Mouse (Mus musculus): ENCODE measurements around the gene Rai14.

The Rai14 gene

GRCm38 (mm10) chr15:10720671-10721070 is 6.2 kb upstream of the Rai14 start:
- DNase-seq (ENCODE audit: low spot score), result no peak

GRCm38 (mm10) chr15:10720188-10720587 is 5.8 kb upstream of the Rai14 start:
- no peak for DNase-seq (ENCODE audit: low spot score)

- DNase-seq (ENCODE audit: low spot score), result no peak
Measured at GRCm38 (mm10) chr15:10719511-10719910, 5.1 kb upstream of the Rai14 start.

GRCm38 (mm10) chr15:10718763-10719162 is 4.3 kb upstream of the Rai14 start:
- no peak for DNase-seq (ENCODE audit: low spot score)

GRCm38 (mm10) chr15:10717284-10717683 is 2.9 kb upstream of the Rai14 start:
- DNase-seq (ENCODE audit: low spot score), result no peak

GRCm38 (mm10) chr15:10715966-10716365 is 1.5 kb upstream of the Rai14 start:
- no peak for DNase-seq (ENCODE audit: low spot score)

- no peak for DNase-seq (ENCODE audit: low spot score)
Measured at GRCm38 (mm10) chr15:10715139-10715505, 698 bp upstream of the Rai14 start.

- DNase-seq (ENCODE audit: low spot score), result no peak
Measured at GRCm38 (mm10) chr15:10713626-10714316, 653 bp downstream of the Rai14 start.

- no peak for DNase-seq (ENCODE audit: low spot score)
Measured at GRCm38 (mm10) chr15:10713181-10713625, 1.2 kb downstream of the Rai14 start.

GRCm38 (mm10) chr15:10712288-10712687 is 2.1 kb downstream of the Rai14 start:
- DNase-seq (ENCODE audit: low spot score), result no peak

- DNase-seq (ENCODE audit: low spot score), result no peak
Measured at GRCm38 (mm10) chr15:10711231-10711630, 3.2 kb downstream of the Rai14 start.

- DNase-seq (ENCODE audit: low spot score), result no peak
Measured at GRCm38 (mm10) chr15:10708591-10709272, 5.7 kb downstream of the Rai14 start.

- no peak for DNase-seq (ENCODE audit: low spot score)
Measured at GRCm38 (mm10) chr15:10707109-10707508, 7.3 kb downstream of the Rai14 start.

- DNase-seq (ENCODE audit: low spot score), result no peak
Measured at GRCm38 (mm10) chr15:10706414-10706813, 8.0 kb downstream of the Rai14 start.

- DNase-seq (ENCODE audit: low spot score), result no peak
Measured at GRCm38 (mm10) chr15:10705752-10706151, 8.7 kb downstream of the Rai14 start.

- no peak for DNase-seq (ENCODE audit: low spot score)
Measured at GRCm38 (mm10) chr15:10704328-10704727, 10.1 kb downstream of the Rai14 start.

- DNase-seq (ENCODE audit: low spot score), result no peak
Measured at GRCm38 (mm10) chr15:10701571-10701970, 12.9 kb downstream of the Rai14 start.

- no peak for DNase-seq (ENCODE audit: low spot score)
Measured at GRCm38 (mm10) chr15:10700891-10701466, 13.4 kb downstream of the Rai14 start.

- no peak for DNase-seq (ENCODE audit: low spot score)
Measured at GRCm38 (mm10) chr15:10696478-10697234, 17.8 kb downstream of the Rai14 start.

GRCm38 (mm10) chr15:10692627-10693026 is 21.8 kb downstream of the Rai14 start:
- DNase-seq (ENCODE audit: low spot score), result no peak

- DNase-seq (ENCODE audit: low spot score), result no peak
Measured at GRCm38 (mm10) chr15:10691481-10691880, 22.9 kb downstream of the Rai14 start.

- DNase-seq (ENCODE audit: low spot score), result no peak
Measured at GRCm38 (mm10) chr15:10690973-10691372, 23.5 kb downstream of the Rai14 start.

- DNase-seq (ENCODE audit: low spot score), result no peak
Measured at GRCm38 (mm10) chr15:10690219-10690618, 24.2 kb downstream of the Rai14 start.

Measured in spleen, adult 12 weeks (tissue).